Comparison of ENCODE assay signal across 9 mouse cellular contexts in genomic region chrX:73823747-73824146, GRCm38 (mm10). TPM values are rescaled to one million over a fixed set of nuclear protein-coding genes. Genes with fewer than 3 reads are reported as not detected.
DNase-seq lines count a peak whose midpoint lies in the region; ATAC-seq and TF ChIP-seq lines count a peak whose summit lies in the region.
"Had no signal": no experiment of that assay in that cellular context is flagged by ENCODE, and none has a peak within 500 bp of the region (broad histone marks: within the 10 kb centered on the region; RNA-seq: fewer than 3 reads in every experiment).

No protein-coding gene starts in this region.

- TF ChIP-seq POLR2A in testis, adult 2 months (IDR thresholded peaks at IDR 0.05; ENCODE audit: control insufficient read depth, low read depth, low read length) = no peak
- no peak for TF ChIP-seq POLR2A in olfactory bulb, adult 2 months (IDR thresholded peaks at IDR 0.05; ENCODE audit: insufficient read depth, low read depth, low read length)

- no peaks in the 10 kb centered on the region for H3K27me3 ChIP-seq in testis, adult 2 months (ENCODE audit: control insufficient read depth, insufficient read depth, low read length)
- no peaks in the 10 kb centered on the region for H3K27me3 ChIP-seq in hindbrain, postnatal 0 days (ENCODE audit: insufficient read depth, low read length)

- ATAC-seq in frontal cortex, adult (ENCODE audit: low TSS enrichment) = peak; percentile 29
- peak; percentile 28 for ATAC-seq in hindbrain, postnatal 0 days

- peak overlapping the region; percentile 43; the same call in 1 of the 2 replicates for H3K27ac ChIP-seq in testis, adult 2 months (ENCODE audit: control insufficient read depth, insufficient read depth, low read depth, low read length)
- H3K27ac ChIP-seq in hindbrain, postnatal 0 days = peak overlapping the region; percentile 85; the same call in 1 of the 2 replicates
- no peak overlapping the region for H3K27ac ChIP-seq in olfactory bulb, adult 2 months (ENCODE audit: insufficient read depth, low read depth, low read length)

- H3K4me2 ChIP-seq in hindbrain, postnatal 0 days (ENCODE audit: low read depth, low read length) = peak overlapping the region; percentile 59

- H3K4me3 ChIP-seq in testis, adult 2 months (ENCODE audit: control insufficient read depth, low read depth, low read length) = peak overlapping the region; percentile 86
- H3K4me3 ChIP-seq in hindbrain, postnatal 0 days (ENCODE audit: low read length) = peak overlapping the region; percentile 58
- H3K4me3 ChIP-seq in olfactory bulb, adult 2 months (ENCODE audit: insufficient read depth, low read depth, low read length) = peak overlapping the region; percentile 96
- H3K4me3 ChIP-seq: erythroblast, embryonic 14.5 days had no signal

- H3K9me3 ChIP-seq in hindbrain, postnatal 0 days (ENCODE audit: low read length) = no peaks in the 10 kb centered on the region

- H3K36me3 ChIP-seq in testis, adult 2 months (ENCODE audit: control insufficient read depth, insufficient read depth, low read length) = no peaks in the 10 kb centered on the region
- no peaks in the 10 kb centered on the region for H3K36me3 ChIP-seq in hindbrain, postnatal 0 days (ENCODE audit: insufficient read depth, low read length)

- 28% methylated on average over 17 of the region's 17 CpGs for WGBS in hindbrain, postnatal 0 days
- WGBS in olfactory bulb, adult 2 months = 10% methylated on average over 17 of the region's 17 CpGs

- no peaks in the 10 kb centered on the region; the same call in 1 of the 2 replicates for H3K4me1 ChIP-seq in testis, adult 2 months (ENCODE audit: control insufficient read depth, insufficient read depth, low read length)
- peaks cover 3% of the 10 kb centered on the region; the same call in 1 of the 2 replicates for H3K4me1 ChIP-seq in hindbrain, postnatal 0 days (ENCODE audit: insufficient read depth, low read length)
- H3K4me1 ChIP-seq in olfactory bulb, adult 2 months (ENCODE audit: control insufficient read depth, insufficient read depth, low read length) = peaks cover 4% of the 10 kb centered on the region; the same call in 1 of the 2 replicates

- peak overlapping the region; percentile 72 for H3K9ac ChIP-seq in hindbrain, postnatal 0 days (replicated peaks; ENCODE audit: low read length)

- DNase-seq in frontal cortex, postnatal 36 days (ENCODE audit: low spot score in 2 of 2) = no peak
- DNase-seq in testis, postnatal 10 days (ENCODE audit: low spot score) = no peak
- peak; percentile 2 for DNase-seq in hindbrain, postnatal 0 days (ENCODE audit: low spot score)
- DNase-seq in layer of hippocampus, adult 9-10 months (ENCODE audit: low spot score) = no peak
- DNase-seq in right cerebral cortex, postnatal 36 days (ENCODE audit: low spot score in 2 of 2) = no peak

- no peak for TF ChIP-seq CTCF in testis, adult 2 months (IDR thresholded peaks at IDR 0.05; ENCODE audit: control insufficient read depth, insufficient read depth, insufficient replicate concordance, low read depth, low read length)
- no peak for TF ChIP-seq CTCF in hindbrain, postnatal 0 days (IDR thresholded peaks at IDR 0.05; ENCODE audit: low read depth)
- no peak for TF ChIP-seq CTCF in olfactory bulb, adult 2 months (IDR thresholded peaks at IDR 0.05; ENCODE audit: insufficient read depth, low read depth, low read length)

RNA-seq across cellular contexts. Expression of gene Pdzd4, which starts 1.0 kb away (rescaled TPM):
- 0.49 and 0.55 TPM in 2 replicates for polyA plus RNA-seq in testis, adult 2 months (2012; rRNA removed)
- total RNA-seq in hindbrain, postnatal 0 days (2014; rRNA removed) = 137 and 159 TPM in 2 replicates
- polyA plus RNA-seq in hindbrain, postnatal 0 days (2015; fragmentation: Nextera tagmentation; extraction: Ambion mirVana) = 3.4 and 3.5 TPM in 2 replicates
- polyA plus RNA-seq in olfactory bulb, adult 2 months (2012; ENCODE audit: insufficient read depth, insufficient read length, low replicate concordance, missing spikeins) = 83.9 TPM in 1 of 2 replicates, not detected in the other
- polyA plus RNA-seq: erythroblast, embryonic 14.5 days had no signal

RNA-seq across cellular contexts. Expression of gene Ssr4, which starts 36.9 kb away (rescaled TPM):
- polyA plus RNA-seq in testis, adult 2 months (2012; rRNA removed) = 49.0 and 53.3 TPM in 2 replicates
- 89.0 and 144 TPM in 2 replicates for total RNA-seq in hindbrain, postnatal 0 days (2014; rRNA removed)
- 196 and 199 TPM in 2 replicates for polyA plus RNA-seq in hindbrain, postnatal 0 days (2015; fragmentation: Nextera tagmentation; extraction: Ambion mirVana)
- polyA plus RNA-seq in olfactory bulb, adult 2 months (2012; ENCODE audit: insufficient read depth, insufficient read length, low replicate concordance, missing spikeins) = not detected in 2 replicates

RNA-seq across cellular contexts. Expression of gene Idh3g, which starts 37.0 kb away (rescaled TPM):
- 37.8 and 43.9 TPM in 2 replicates for polyA plus RNA-seq in testis, adult 2 months (2012; rRNA removed)
- total RNA-seq in hindbrain, postnatal 0 days (2014; rRNA removed) = 238 and 257 TPM in 2 replicates
- polyA plus RNA-seq in hindbrain, postnatal 0 days (2015; fragmentation: Nextera tagmentation; extraction: Ambion mirVana) = 244 and 248 TPM in 2 replicates
- polyA plus RNA-seq in olfactory bulb, adult 2 months (2012; ENCODE audit: insufficient read depth, insufficient read length, low replicate concordance, missing spikeins) = not detected in 2 replicates

RNA-seq across cellular contexts. Expression of gene Srpk3, which starts 49.5 kb away (rescaled TPM):
- 0.36 and 0.64 TPM in 2 replicates for polyA plus RNA-seq in testis, adult 2 months (2012; rRNA removed)
- 1.8 and 2.1 TPM in 2 replicates for total RNA-seq in hindbrain, postnatal 0 days (2014; rRNA removed)
- polyA plus RNA-seq in hindbrain, postnatal 0 days (2015; fragmentation: Nextera tagmentation; extraction: Ambion mirVana) = 2.7 and 2.9 TPM in 2 replicates
- polyA plus RNA-seq in olfactory bulb, adult 2 months (2012; ENCODE audit: insufficient read depth, insufficient read length, low replicate concordance, missing spikeins) = not detected in 2 replicates
- polyA plus RNA-seq: erythroblast, embryonic 14.5 days had no signal
